Mouse (Mus musculus) lung, embryonic 14.5 days (tissue): Measurements from ENCODE around the gene Taar7a. TPM values are rescaled to one million over a fixed set of nuclear protein-coding genes. Genes with fewer than 3 reads are reported as not detected.

Experiments used
- ATAC-seq: fragments of 200-750 bp; cut with Nextera tagmentation; 2 replicates; pipeline ENCODE4 v1.8.0; 2017; ENCODE audit warnings: mild to moderate bottlenecking, moderate TSS enrichment, moderate library complexity; ENCODE audit not compliant: insufficient read depth
- DNase-seq: peaks from one replicate; pipeline ENCODE4 v3.0.0-alpha.2; 2015
- H3K27ac ChIP-seq: fragments of 300-500 bp; sonication (generic); 2 replicates; pipeline ENCODE4 v1.5.1; 2014; ENCODE audit warnings: low read depth, mild to moderate bottlenecking, moderate library complexity
- H3K27me3 ChIP-seq: fragments of 300-500 bp; sonication (generic); 2 replicates; pipeline ENCODE4 v1.6.1; 2014; ENCODE audit warnings: low read length, control low read depth; ENCODE audit not compliant: insufficient read depth
- H3K36me3 ChIP-seq: fragments of 300-500 bp; sonication (generic); 2 replicates; pipeline ENCODE4 v1.6.1; 2014; ENCODE audit warnings: control low read depth; ENCODE audit not compliant: insufficient read depth
- H3K4me1 ChIP-seq: fragments of 300-500 bp; sonication (generic); 2 replicates; pipeline ENCODE4 v1.6.1; 2014; ENCODE audit warnings: antibody characterized with exemption, control low read depth; ENCODE audit not compliant: insufficient read depth
- H3K4me2 ChIP-seq: fragments of 300-500 bp; sonication (generic); 2 replicates; pipeline ENCODE4 v1.6.1; 2014; ENCODE audit warnings: mild to moderate bottlenecking
- H3K4me3 ChIP-seq: fragments of 300-500 bp; sonication (generic); 2 replicates; pipeline ENCODE4 v1.5.1; 2014; ENCODE audit warnings: low read depth, low read length
- H3K9ac ChIP-seq: fragments of 300-500 bp; sonication (generic); 2 replicates; pipeline ENCODE4 v1.6.1; 2014
- H3K9me3 ChIP-seq: fragments of 300-500 bp; sonication (generic); 2 replicates; pipeline ENCODE4 v1.6.1; 2016; ENCODE audit warnings: low read depth, low read length, control low read depth
- CTCF ChIP-seq: IDR thresholded peaks from 2 replicates; pipeline ENCODE4 v1.5.1; 2016; ENCODE audit warnings: antibody characterized with exemption, low read depth
- WGBS: fragments of 180-500 bp; shearing (Covaris S2); extraction: QIAGEN DNeasy Blood & Tissue Kit; methylation state at CpG from one replicate; pipeline ENCODE4 v1.1.7; 2014; 5-methylcytosine and 5-hydroxymethylcytosine counted together
- polyA plus RNA-seq: library from polyadenylated mRNA; unstranded; fragments of >200 nt; fragmentation: Nextera tagmentation; extraction: Ambion mirVana; gene quantifications from 2 replicates; pipeline ENCODE4 v1.2.1, GENCODE M21; 2014

Gene Taar7a
- polyA plus RNA-seq = not detected in 2 replicates

DNA sequence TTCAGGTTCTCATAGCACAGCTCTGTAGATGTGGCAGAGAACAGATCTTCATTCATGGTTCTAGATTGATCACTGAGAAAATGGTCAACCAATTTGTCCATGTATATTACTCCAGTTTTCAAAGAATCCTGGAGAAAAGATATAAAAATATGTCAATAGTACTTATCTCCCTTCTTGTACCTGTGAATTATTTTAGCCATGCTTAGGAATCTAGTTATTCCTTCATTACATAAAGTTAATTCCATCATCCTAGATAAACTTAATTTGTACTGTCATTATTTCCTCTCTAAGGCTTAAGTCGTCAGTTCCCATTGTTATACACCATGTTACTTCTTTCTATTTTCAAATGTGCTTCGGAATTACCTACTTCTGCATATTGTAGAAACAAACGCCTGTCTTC lies at the start of gene Taar7a:
TSS of gene Taar7a (minus strand) at position 101 of the 400 bp plus-strand sequence.
- Histone ChIP-seq H3K9ac (no peak within 1 kb of the TSS), H3K4me2 (no peak within 1 kb of the TSS), H3K27me3 (no peaks in the 10 kb centered on the region), H3K4me3 (no peak within 1 kb of the TSS), H3K9me3 (no peaks in the 10 kb centered on the region), H3K27ac (no peak within 1 kb of the TSS), H3K4me1 (no peaks in the 10 kb centered on the region), H3K36me3 (no peaks in the 10 kb centered on the region)
- WGBS = 89% methylated on average over 3 of the region's 3 CpGs
- DNase-seq (no peak), ATAC-seq (no peak)
- no peak for TF ChIP-seq CTCF

DNA sequence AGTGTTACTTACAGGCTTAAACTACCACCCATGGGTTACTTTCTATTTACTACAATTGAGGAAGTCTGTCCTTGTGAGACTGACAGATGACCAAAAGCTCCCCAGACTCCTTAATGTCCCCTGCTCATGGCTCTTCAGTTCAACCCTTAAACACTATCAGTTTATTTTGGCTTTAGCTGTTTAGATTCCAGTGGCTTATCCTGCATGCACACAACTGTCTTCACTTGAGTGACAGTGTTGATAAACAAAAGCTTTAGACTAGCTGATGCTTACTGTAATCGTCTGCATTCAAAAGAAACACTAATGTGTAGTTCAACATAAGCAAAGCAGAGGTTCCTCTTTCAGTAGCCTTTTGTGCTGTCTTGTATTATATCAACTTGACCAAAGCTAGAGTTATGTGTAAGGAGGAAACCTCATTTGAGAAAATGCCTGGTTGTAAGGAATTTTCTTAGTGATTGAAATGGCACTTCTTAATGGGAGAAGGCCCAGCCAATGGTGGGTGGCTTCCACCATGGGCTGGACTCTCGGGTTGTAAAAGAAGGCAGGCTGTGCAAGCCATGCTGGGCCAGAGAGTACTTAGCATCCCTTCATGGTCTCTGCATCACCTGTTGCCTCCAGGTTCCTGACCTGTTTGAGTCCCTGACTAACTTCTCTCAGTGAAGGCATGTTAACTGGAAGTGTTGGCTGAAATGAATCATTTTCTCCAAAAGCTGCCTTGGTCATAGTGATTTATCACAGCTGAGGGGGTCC lies 47.0 kb upstream of the Taar7a start:
- peak; percentile 15 for DNase-seq
- H3K4me1 ChIP-seq = no peaks in the 10 kb centered on the region
- H3K27ac ChIP-seq = no peak overlapping the region
- 28% methylated on average over 2 of the region's 2 CpGs for WGBS
- H3K36me3 ChIP-seq = no peaks in the 10 kb centered on the region
- H3K9me3 ChIP-seq = no peaks in the 10 kb centered on the region
- no peak for ATAC-seq
- H3K4me2 ChIP-seq = no peak overlapping the region
- H3K4me3 ChIP-seq = no peak overlapping the region
- TF ChIP-seq CTCF = no peak
- no peaks in the 10 kb centered on the region for H3K27me3 ChIP-seq
- H3K9ac ChIP-seq = no peak overlapping the region

DNA sequence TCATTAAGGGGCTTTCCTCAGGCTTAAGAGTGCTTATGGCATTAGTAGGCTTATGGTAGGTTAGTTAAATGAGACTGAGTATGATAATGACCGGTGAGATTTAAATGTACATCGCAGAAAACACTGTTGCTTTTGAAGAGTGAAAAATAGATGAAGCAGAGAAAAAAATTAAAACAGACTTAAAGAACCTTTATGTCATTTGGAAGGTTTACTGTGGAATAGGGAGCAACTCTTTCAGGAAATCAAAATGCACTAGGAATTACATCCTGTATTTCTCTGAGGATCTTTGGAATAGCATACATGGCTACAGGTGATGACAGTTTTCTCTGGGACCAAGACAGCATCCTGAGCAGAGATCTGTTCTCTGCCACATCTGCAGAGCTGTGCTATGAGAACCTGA lies 44.0 kb upstream of the Taar7a start, which contains the start of gene Taar7e:
TSS of gene Taar7e (plus strand) at position 301 of the 400 bp plus-strand sequence.
- WGBS = 91% methylated on average over 2 of the region's 2 CpGs
- H3K36me3 ChIP-seq = no peaks in the 10 kb centered on the region
- H3K4me3 ChIP-seq = no peak within 1 kb of the TSS
- no peak within 1 kb of the TSS for H3K27ac ChIP-seq
- no peaks in the 10 kb centered on the region for H3K9me3 ChIP-seq
- no peaks in the 10 kb centered on the region for H3K4me1 ChIP-seq
- ATAC-seq (no peak), DNase-seq (no peak)
- H3K27me3 ChIP-seq = no peaks in the 10 kb centered on the region
- H3K4me2 ChIP-seq = no peak within 1 kb of the TSS
- no peak within 1 kb of the TSS for H3K9ac ChIP-seq
- no peak for TF ChIP-seq CTCF

DNA sequence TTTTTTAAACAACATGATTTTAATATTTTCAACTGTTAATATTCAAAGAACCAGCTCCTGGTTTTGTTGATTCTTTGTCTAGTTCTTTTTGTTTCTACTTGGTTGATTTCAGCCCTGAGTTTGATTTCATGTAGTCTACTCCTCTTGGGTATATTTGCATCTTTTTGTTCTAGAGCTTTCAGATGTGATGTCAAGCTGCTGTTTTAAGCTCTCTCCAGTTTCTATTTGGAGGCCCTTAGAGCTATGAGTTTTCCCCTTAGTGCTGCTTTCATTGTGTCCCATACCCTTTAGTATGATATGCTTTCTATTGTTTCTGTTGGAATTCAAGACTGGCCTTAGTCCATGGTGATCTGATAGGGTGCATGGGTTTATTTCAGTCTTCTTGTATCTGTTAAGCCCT lies 38.1 kb upstream of the Taar7a start:
- no peak for TF ChIP-seq CTCF
- no peak for DNase-seq
- H3K36me3 ChIP-seq = no peaks in the 10 kb centered on the region

DNA sequence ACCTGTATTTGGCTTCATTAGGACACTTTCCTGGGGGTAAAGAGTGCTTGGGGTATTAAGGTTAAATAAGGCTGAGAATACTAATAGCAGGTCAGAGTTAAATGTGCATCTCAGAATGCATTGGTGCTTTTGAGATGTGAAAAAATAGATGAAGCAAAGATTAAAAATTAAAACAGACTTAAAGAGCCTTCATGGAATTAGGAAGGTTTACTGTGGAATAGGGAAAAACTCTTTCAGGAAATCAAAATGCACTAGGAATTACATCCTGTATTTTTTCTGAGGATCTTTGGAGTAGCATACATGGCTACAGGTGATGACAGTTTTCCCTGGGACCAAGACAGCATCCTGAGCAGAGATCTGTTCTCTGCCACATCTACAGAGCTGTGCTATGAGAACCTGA lies 33.6 kb upstream of the Taar7a start, which contains the start of gene Taar7d:
TSS of gene Taar7d (plus strand) at position 301 of the 400 bp plus-strand sequence.
- Histone ChIP-seq H3K4me3 (no peak within 1 kb of the TSS), H3K36me3 (no peaks in the 10 kb centered on the region), H3K9me3 (no peaks in the 10 kb centered on the region), H3K4me2 (no peak within 1 kb of the TSS), H3K27me3 (no peaks in the 10 kb centered on the region), H3K4me1 (no peaks in the 10 kb centered on the region), H3K27ac (no peak within 1 kb of the TSS), H3K9ac (no peak within 1 kb of the TSS)
- ATAC-seq (no peak), DNase-seq (no peak)
- no peak for TF ChIP-seq CTCF

More for the DNA sequence above, 38.1 kb upstream of the Taar7a start:
- H3K27ac ChIP-seq = no peak overlapping the region
- no peaks in the 10 kb centered on the region for H3K27me3 ChIP-seq
- no peak overlapping the region for H3K4me2 ChIP-seq
- no peaks in the 10 kb centered on the region for H3K4me1 ChIP-seq
- H3K9ac ChIP-seq = no peak overlapping the region
- H3K4me3 ChIP-seq = no peak overlapping the region
- no peak for ATAC-seq
- no peaks in the 10 kb centered on the region for H3K9me3 ChIP-seq

DNA sequence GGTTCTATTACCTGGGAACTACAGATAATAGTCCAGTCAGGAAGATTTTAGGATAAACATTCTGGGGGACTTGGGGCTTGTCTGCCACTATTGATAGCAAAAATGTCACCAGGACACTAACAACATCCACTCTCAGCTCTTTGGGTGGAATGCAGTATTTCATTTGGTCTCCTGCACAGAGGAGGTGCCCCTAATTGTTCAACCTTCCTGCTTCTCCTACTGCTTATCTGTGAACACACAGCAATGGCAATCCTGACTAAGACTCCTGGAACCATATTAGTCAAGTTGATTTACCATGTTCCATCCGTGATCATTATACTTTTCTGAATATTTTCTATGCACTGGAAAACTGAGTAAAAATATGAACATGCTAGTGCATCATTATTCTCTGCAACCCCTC lies 14.9 kb upstream of the Taar7a start:
- WGBS = 91% methylated on average over 1 of the region's 1 CpGs

DNA sequence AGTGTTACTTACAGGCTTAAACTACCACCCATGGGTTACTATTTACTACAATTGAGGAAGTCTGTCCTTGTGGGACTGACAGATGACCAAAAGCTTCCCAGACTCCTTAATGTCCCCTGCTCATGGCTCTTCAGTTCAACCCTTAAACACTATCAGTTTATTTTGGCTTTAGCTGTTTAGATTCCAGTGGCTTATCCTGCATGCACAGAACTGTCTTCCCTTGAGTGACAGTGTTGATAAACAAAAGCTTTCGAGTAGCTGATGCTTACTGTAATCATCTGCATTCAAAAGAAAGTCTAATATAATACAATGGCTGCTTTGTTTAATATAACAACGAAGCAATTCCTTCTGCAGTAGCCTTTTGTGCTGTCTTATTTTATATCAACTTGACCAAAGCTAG lies 13.8 kb upstream of the Taar7a start:
- H3K4me3 ChIP-seq = no peak overlapping the region
- no peak overlapping the region for H3K9ac ChIP-seq
- DNase-seq (no peak), ATAC-seq (no peak)
- no peaks in the 10 kb centered on the region for H3K27me3 ChIP-seq
- TF ChIP-seq CTCF = no peak
- no peaks in the 10 kb centered on the region for H3K9me3 ChIP-seq
- no peak overlapping the region for H3K27ac ChIP-seq
- 24% methylated on average over 2 of the region's 2 CpGs for WGBS
- H3K36me3 ChIP-seq = no peaks in the 10 kb centered on the region
- H3K4me2 ChIP-seq = no peak overlapping the region
- no peaks in the 10 kb centered on the region for H3K4me1 ChIP-seq

More for the DNA sequence above, 14.9 kb upstream of the Taar7a start:
- H3K36me3 ChIP-seq = no peaks in the 10 kb centered on the region
- H3K27me3 ChIP-seq = no peaks in the 10 kb centered on the region
- H3K4me3 ChIP-seq = no peak overlapping the region
- no peaks in the 10 kb centered on the region for H3K4me1 ChIP-seq
- no peak overlapping the region for H3K27ac ChIP-seq
- ATAC-seq = no peak
- no peaks in the 10 kb centered on the region for H3K9me3 ChIP-seq
- DNase-seq = no peak
- no peak for TF ChIP-seq CTCF
- no peak overlapping the region for H3K9ac ChIP-seq
- H3K4me2 ChIP-seq = no peak overlapping the region

DNA sequence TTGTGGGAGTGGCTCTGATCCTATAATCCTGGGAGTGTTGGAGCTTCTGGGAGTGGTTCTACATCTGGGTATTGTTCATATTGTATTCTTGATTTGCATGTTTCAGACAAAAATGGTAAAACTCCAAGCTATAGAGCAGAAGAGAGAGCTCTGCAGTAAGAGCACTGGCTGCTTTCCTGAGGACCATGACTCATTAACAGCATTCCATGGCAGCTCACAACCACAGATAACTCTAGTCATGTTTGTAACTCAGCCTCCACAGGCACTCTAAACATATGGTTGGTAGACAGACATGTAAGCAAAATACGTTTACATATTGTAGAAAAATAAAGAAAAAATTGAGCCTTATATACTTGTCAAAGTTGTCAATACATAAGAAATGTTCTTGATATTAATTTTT lies 13.2 kb upstream of the Taar7a start:
- H3K36me3 ChIP-seq = no peaks in the 10 kb centered on the region
- H3K4me2 ChIP-seq = no peak overlapping the region
- no peak overlapping the region for H3K27ac ChIP-seq
- no peak for ATAC-seq
- H3K4me3 ChIP-seq = no peak overlapping the region
- no peak for DNase-seq
- no peaks in the 10 kb centered on the region for H3K4me1 ChIP-seq
- no peaks in the 10 kb centered on the region for H3K27me3 ChIP-seq
- WGBS = 64% methylated on average over 1 of the region's 1 CpGs
- H3K9ac ChIP-seq = no peak overlapping the region
- no peak for TF ChIP-seq CTCF
- no peaks in the 10 kb centered on the region for H3K9me3 ChIP-seq
